Mouse (Mus musculus) forebrain, embryonic 10.5 days (tissue): Measurements from ENCODE around the gene Syne1. TPM values are rescaled to one million over a fixed set of nuclear protein-coding genes. Genes with fewer than 3 reads are reported as not detected.

ENCODE experiments used
- DNase-seq: peaks from one replicate; pipeline ENCODE4 v3.0.0-alpha.2; 2017; ENCODE audit warnings: low spot score; ENCODE audit errors: extremely low spot score
- H3K27ac ChIP-seq: fragments of 300-500 bp; sonication (generic); 2 replicates; pipeline ENCODE4 v1.5.1; 2016; ENCODE audit warnings: mild to moderate bottlenecking
- H3K27me3 ChIP-seq: fragments of 300-500 bp; sonication (generic); 2 replicates; pipeline ENCODE4 v1.6.1; 2016; ENCODE audit warnings: mild to moderate bottlenecking; ENCODE audit not compliant: poor library complexity, severe bottlenecking
- H3K36me3 ChIP-seq: fragments of 300-500 bp; sonication (generic); replicated peaks from 2 replicates; pipeline ENCODE4 v1.6.1; 2016; ENCODE audit warnings: mild to moderate bottlenecking, moderate library complexity
- H3K4me1 ChIP-seq: fragments of 300-500 bp; sonication (generic); 2 replicates; pipeline ENCODE4 v1.6.1; 2016
- H3K4me3 ChIP-seq: fragments of 300-500 bp; sonication (generic); 2 replicates; pipeline ENCODE4 v1.5.1; 2016; ENCODE audit warnings: mild to moderate bottlenecking, moderate library complexity
- H3K9me3 ChIP-seq: fragments of 300-500 bp; sonication (generic); 2 replicates; pipeline ENCODE4 v1.6.1; 2016; ENCODE audit warnings: mild to moderate bottlenecking, moderate library complexity
- WGBS: fragments of 180-500 bp; shearing (Covaris S2); methylation state at CpG from one replicate; pipeline ENCODE4 v1.1.7; 2016; 5-methylcytosine and 5-hydroxymethylcytosine counted together
- polyA plus RNA-seq: library from polyadenylated mRNA; unstranded; fragments of >200 nt; fragmentation: Nextera tagmentation; extraction: Ambion mirVana; gene quantifications from 2 replicates; pipeline ENCODE4 v1.2.1, GENCODE M21; 2016

Syne1 gene
- 1.5 and 1.7 TPM in 2 replicates for polyA plus RNA-seq

DNA sequence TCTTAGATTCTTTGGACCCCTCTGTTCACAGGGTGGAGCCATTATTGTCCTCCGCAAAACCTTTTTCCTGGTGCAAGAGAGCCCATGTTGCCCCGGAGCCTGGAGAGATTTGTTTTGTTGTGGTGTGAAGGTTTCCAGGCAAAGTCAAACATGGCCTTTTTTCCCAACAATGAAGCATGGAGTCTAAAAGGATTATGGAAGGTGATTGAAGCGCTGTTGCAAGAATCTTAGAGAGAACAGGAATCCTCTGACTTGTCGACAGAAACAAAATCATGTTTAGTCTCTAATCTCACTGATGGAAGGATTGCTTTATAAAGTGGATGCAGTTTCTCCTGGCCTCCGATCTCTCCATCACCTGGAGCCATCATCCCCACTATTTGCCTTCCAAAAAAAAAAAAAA is at the start of gene Syne1:
Gene Syne1, minus strand, starts transcription at position 101 of the 400 bp plus-strand sequence.
- Histone ChIP-seq H3K4me1 (peaks cover 14% of the 10 kb centered on the region), H3K27me3 (peaks cover 18% of the 10 kb centered on the region), H3K36me3 (no peaks in the 10 kb centered on the region), H3K27ac (peak within 1 kb of the TSS; percentile 58), H3K9me3 (no peaks in the 10 kb centered on the region), H3K4me3 (peak within 1 kb of the TSS; percentile 67)
- 62% methylated on average over 5 of the region's 5 CpGs for WGBS
- DNase-seq = no peak

DNA sequence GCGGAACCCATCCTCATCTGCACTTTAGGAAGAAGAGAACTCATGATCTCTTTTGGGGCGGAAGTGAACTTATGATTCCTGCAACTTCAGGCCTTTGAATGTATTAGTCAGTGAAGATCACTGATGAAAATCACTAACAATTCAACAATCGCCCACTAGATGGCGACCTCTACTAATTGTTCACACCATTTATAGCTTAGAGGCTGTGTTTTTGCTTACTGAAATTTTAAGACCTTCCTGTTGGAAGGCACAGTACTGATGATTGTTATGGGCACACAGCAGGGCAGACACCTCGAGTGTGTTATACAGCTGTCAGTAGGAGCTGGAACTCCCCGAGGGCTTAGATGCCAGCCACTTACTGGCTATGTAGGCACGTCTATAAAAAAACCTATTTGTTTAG is 48.8 kb upstream of the Syne1 start:
- 31% methylated on average over 7 of the region's 7 CpGs for WGBS

DNA sequence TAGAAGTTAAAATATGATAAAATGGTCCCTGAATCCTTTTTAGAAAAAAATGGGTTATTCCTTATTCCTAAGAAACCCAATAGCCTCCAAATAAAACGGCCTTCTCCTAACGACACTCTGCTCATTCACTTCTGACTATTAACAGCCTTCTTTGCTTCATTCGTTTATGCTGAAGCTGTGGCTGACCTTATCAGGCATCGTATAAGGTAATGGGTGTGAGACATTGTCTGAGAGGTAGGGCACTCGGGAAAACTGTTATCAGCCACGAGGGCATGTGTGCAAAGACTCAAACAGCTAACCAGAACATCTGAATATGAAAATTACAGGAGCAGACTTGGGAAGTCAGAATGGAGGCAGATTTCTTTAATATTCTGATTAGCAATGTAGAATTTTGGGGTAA is 45.3 kb upstream of the Syne1 start:
- Histone ChIP-seq H3K36me3 (no peaks in the 10 kb centered on the region), H3K4me3 (no peak overlapping the region), H3K9me3 (no peaks in the 10 kb centered on the region), H3K4me1 (no peaks in the 10 kb centered on the region), H3K27ac (no peak overlapping the region), H3K27me3 (no peaks in the 10 kb centered on the region)
- DNase-seq = no peak
- WGBS = 77% methylated on average over 6 of the region's 6 CpGs

More for the DNA sequence above, 48.8 kb upstream of the Syne1 start:
- Histone ChIP-seq H3K27me3 (no peaks in the 10 kb centered on the region), H3K36me3 (no peaks in the 10 kb centered on the region), H3K9me3 (no peaks in the 10 kb centered on the region), H3K4me3 (no peak overlapping the region), H3K27ac (no peak overlapping the region), H3K4me1 (no peaks in the 10 kb centered on the region)
- DNase-seq = peak; percentile 46

DNA sequence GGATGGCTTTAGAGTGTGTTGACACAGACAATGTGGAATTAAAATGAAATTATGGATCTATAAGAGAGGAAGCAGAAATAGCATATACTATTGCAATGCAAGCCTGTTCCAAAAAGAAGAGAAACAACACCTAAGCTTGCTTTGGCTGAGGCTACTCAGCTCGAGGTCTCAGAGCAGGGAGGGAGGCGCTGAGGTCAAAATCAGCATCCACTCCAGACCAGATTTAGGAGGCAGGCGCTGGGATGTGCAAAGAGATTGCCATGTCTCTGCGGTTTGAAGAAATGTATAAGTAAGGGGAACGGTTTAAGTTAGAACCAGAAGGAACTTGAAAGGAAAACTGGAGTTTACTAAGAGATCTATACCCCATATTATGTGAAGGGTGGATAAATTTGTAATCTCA is 43.2 kb upstream of the Syne1 start:
- Histone ChIP-seq H3K4me3 (no peak overlapping the region), H3K27me3 (no peaks in the 10 kb centered on the region), H3K27ac (no peak overlapping the region), H3K4me1 (no peaks in the 10 kb centered on the region), H3K36me3 (no peaks in the 10 kb centered on the region), H3K9me3 (no peaks in the 10 kb centered on the region)
- 72% methylated on average over 5 of the region's 5 CpGs for WGBS
- no peak for DNase-seq

DNA sequence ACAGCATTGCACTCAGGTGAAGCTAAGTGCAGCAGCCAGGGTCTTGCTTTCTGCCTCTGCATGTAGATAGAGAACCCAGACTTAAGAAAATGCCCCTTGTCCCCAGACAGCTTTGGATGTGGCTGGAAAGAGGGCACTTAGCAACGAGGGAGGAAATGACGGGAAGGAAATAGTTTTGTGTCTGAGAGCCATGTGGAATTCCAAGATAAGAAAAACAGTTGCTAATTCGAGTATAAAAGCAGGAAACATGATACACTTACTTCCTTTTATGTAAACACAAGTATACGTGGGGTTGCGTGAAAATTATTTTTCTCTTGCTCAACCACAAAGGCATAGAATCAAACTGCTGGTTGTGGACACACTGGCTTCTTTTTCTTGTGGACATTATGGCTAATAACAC is 42.2 kb upstream of the Syne1 start, which contains the start of gene Myct1:
Gene Myct1, plus strand, starts transcription at position 312 of the 400 bp plus-strand sequence.
- 67% methylated on average over 5 of the region's 5 CpGs for WGBS
- no peaks in the 10 kb centered on the region for H3K9me3 ChIP-seq
- no peaks in the 10 kb centered on the region for H3K4me1 ChIP-seq
- H3K27me3 ChIP-seq = no peaks in the 10 kb centered on the region
- H3K4me3 ChIP-seq = no peak within 1 kb of the TSS
- DNase-seq = no peak
- no peak within 1 kb of the TSS for H3K27ac ChIP-seq
- no peaks in the 10 kb centered on the region for H3K36me3 ChIP-seq

DNA sequence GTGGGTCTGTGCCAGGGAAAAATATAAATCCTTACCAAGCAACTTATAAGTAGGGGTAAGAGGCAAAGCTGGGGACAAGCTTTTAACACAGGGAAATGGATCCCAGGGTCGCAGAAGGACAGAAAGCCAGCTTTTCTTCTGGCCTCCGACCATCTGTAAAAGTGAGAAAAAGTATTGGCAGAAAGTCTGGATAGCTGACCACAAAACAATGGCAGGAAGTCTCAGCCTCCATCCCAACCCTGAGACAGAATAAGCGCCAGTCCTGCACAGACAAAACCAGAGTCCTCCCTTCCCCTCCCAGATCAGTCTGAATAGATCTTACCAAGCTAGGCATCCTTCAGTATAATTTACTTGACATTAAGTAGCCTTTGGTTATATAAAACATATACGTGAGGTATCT is 40.7 kb upstream of the Syne1 start:
- H3K36me3 ChIP-seq = no peaks in the 10 kb centered on the region
- DNase-seq = no peak
- no peak overlapping the region for H3K4me3 ChIP-seq
- 82% methylated on average over 4 of the region's 4 CpGs for whole genome bisulfite sequencing
- no peaks in the 10 kb centered on the region for H3K4me1 ChIP-seq
- H3K9me3 ChIP-seq = no peaks in the 10 kb centered on the region
- H3K27me3 ChIP-seq = no peaks in the 10 kb centered on the region
- no peak overlapping the region for H3K27ac ChIP-seq

DNA sequence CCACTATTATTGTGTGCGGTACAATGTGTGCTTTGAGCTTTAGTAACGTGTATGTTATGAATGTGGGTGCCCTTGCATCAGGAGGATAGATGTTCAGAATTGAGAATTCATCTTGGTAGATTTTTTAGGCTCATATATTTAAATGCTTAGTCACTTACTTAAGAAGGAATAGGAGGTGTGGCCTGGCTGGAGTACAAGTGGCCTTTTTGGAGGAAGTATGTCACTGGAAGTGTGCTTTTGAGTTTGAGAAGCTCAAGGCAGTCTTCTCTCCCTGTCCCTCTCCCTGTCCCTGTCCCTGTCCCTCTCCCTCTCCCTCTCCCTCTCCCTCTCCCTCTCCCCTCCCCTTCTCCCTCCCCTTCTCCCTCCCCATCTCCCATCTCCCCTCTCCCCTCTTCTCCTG is 39.8 kb upstream of the Syne1 start:
- Histone ChIP-seq H3K4me1 (no peaks in the 10 kb centered on the region), H3K27ac (no peak overlapping the region), H3K9me3 (no peaks in the 10 kb centered on the region), H3K36me3 (no peaks in the 10 kb centered on the region), H3K4me3 (no peak overlapping the region), H3K27me3 (no peaks in the 10 kb centered on the region)
- 83% methylated on average over 2 of the region's 2 CpGs for WGBS
- DNase-seq = no peak

DNA sequence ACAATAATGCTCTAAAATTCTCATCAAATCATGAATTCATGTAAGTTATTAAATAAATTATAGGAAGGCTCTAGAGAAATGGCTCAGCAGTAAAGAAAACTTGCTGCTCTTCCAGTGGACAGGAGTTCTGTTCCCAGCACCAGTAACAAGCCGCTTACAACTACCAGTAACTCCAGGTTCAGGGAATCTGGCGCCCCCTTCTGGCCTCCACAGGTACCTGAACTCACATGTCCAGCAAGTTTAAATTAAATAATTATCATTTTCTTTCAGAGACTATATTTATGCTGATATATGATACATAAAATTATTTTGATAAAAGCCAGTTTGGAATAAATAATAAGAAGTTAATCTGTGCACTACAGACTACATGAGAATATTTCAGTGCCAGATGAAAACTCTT is 22.0 kb upstream of the Syne1 start:
- H3K27ac ChIP-seq = no peak overlapping the region
- no peaks in the 10 kb centered on the region for H3K9me3 ChIP-seq
- H3K36me3 ChIP-seq = no peaks in the 10 kb centered on the region
- no peak for DNase-seq
- 66% methylated on average over 2 of the region's 2 CpGs for WGBS
- H3K27me3 ChIP-seq = no peaks in the 10 kb centered on the region
- no peak overlapping the region for H3K4me3 ChIP-seq
- no peaks in the 10 kb centered on the region for H3K4me1 ChIP-seq

DNA sequence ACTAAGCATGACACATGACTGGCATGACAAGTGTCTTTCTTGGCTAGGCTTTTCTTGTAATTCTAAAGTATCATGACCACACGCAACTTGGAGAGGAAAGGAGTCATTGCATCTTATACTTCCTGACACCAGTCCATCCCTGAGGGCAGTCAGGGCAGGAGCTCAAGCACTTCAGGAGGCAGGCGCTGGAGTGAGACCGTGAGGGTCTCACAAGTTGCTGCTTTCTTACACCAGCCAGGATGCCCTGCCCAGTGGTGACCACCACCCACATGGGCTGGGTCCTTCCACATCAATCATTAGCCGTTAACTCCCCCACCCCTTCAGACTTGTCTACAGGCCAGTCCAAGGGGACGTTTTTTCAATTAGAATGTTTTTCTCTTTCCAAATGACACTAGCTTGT is 20.1 kb upstream of the Syne1 start:
- DNase-seq = no peak

DNA sequence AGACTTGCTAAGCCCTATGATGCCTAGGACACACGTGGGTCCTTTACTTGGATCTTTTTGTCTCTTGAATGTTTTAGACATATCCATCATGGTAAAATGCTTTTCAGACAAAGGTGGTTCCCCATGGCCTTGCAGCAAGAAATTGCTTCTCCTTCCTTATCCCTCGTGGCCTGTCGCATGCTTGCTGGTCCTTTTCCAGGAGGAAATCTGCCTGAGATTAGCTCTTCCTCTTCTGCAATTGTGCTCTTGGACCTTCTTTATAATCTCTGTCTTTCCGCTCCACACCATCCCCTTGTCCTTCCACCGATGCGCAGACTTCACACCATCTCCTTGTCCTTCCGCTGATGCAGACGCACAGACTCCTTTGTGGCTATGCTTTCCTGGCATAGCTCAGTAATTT is 18.8 kb upstream of the Syne1 start:
- Histone ChIP-seq H3K4me3 (no peak overlapping the region), H3K36me3 (no peaks in the 10 kb centered on the region), H3K9me3 (no peaks in the 10 kb centered on the region), H3K27me3 (no peaks in the 10 kb centered on the region), H3K27ac (no peak overlapping the region), H3K4me1 (no peaks in the 10 kb centered on the region)
- no peak for DNase-seq
- 88% methylated on average over 8 of the region's 8 CpGs for WGBS

More for the DNA sequence above, 20.1 kb upstream of the Syne1 start:
- no peaks in the 10 kb centered on the region for H3K27me3 ChIP-seq
- H3K36me3 ChIP-seq = no peaks in the 10 kb centered on the region
- H3K27ac ChIP-seq = no peak overlapping the region
- no peak overlapping the region for H3K4me3 ChIP-seq
- H3K9me3 ChIP-seq = no peaks in the 10 kb centered on the region
- 78% methylated on average over 5 of the region's 5 CpGs for WGBS
- no peaks in the 10 kb centered on the region for H3K4me1 ChIP-seq

DNA sequence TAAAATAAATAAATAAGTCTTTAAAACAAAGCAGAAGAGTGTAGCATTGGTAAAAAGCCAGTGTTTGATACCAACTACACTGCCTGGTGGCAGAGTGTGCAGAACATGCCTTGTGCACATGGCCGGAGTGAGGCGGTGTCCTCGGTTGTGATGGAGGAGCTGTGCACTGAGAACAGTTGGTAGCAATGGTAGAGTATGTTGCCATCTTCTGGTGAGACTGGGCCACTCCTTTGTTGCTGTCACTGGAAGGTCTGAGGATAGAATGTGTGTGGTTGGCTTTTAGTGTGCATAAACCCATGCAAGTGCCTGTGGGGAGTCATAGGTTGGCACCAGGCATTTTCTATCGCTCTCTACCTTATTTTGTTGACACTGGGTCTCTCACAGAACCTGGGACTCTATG is 17.7 kb upstream of the Syne1 start:
- Histone ChIP-seq H3K9me3 (no peaks in the 10 kb centered on the region), H3K4me3 (no peak overlapping the region), H3K4me1 (no peaks in the 10 kb centered on the region), H3K36me3 (no peaks in the 10 kb centered on the region), H3K27me3 (no peaks in the 10 kb centered on the region), H3K27ac (no peak overlapping the region)
- WGBS = 87% methylated on average over 4 of the region's 4 CpGs
- DNase-seq = no peak

DNA sequence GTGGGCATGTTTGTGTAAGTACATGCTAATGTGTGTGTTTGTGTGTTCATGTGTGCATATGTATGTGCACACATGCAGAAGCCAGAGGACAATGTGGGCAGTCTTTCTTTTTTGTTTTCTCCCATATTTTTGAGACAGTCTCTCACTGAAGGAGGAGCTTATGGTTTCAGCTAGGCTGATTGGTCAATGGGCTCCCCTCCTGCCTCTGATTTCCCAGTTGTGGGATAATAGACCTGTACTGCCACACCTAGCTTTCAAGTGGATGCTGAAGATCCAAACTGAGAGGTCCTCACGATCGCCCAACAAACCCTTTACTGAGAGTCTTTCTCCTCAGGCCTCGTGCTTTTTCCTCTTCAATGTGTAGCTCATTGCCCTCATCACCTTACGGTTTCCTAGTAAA is 10.4 kb upstream of the Syne1 start:
- Histone ChIP-seq H3K4me1 (no peaks in the 10 kb centered on the region), H3K4me3 (no peak overlapping the region), H3K27me3 (no peaks in the 10 kb centered on the region), H3K36me3 (no peaks in the 10 kb centered on the region), H3K9me3 (no peaks in the 10 kb centered on the region; the same call in 1 of the 2 replicates), H3K27ac (no peak overlapping the region)
- WGBS = 92% methylated on average over 4 of the region's 4 CpGs
- DNase-seq = no peak

DNA sequence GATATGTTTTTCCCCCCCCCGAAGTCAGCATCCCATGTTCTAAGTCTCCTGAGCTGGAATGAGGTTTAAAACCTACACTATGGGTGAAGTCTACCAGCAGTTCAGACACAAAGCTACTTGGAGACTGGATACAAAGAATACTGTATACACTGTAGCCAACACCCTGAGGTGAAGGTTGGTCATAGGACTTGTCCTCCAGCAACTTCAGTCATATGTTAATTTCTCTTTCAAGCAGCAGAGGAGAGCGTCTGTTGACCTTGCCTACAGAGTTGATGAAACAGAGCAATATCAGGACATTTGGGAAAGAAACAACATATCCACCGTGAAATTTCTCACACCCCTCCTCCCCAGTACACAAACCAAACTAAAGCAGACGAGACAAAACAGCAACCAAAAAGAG is 9.2 kb upstream of the Syne1 start:
- no peaks in the 10 kb centered on the region; the same call in 1 of the 2 replicates for H3K9me3 ChIP-seq
- DNase-seq = no peak
- H3K4me1 ChIP-seq = no peaks in the 10 kb centered on the region
- no peaks in the 10 kb centered on the region for H3K36me3 ChIP-seq
- no peak overlapping the region for H3K27ac ChIP-seq
- H3K4me3 ChIP-seq = no peak overlapping the region
- WGBS = 88% methylated on average over 4 of the region's 4 CpGs
- H3K27me3 ChIP-seq = no peaks in the 10 kb centered on the region

DNA sequence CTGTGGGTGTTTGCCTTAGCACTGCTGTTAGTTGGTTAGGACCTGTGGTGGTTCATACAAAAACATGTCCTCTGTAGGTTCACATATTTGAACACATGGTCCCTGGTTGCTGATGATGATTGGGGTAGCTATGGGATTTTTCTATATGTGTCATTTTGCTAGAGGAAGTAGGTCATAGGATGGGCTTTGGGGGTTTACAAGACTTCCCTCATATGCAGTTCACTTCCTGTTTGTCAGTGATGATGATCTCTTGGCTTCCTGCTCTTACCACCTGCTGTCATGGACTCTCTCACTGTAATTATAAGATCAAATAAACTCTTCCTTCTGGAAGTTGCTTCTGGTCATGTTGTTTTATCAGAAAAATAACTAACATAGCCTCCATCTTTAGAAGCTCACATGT is 7.5 kb upstream of the Syne1 start:
- H3K36me3 ChIP-seq = no peaks in the 10 kb centered on the region
- DNase-seq = no peak
- no peaks in the 10 kb centered on the region for H3K4me1 ChIP-seq
- no peak overlapping the region for H3K27ac ChIP-seq
- no peaks in the 10 kb centered on the region; the same call in 1 of the 2 replicates for H3K9me3 ChIP-seq
- H3K4me3 ChIP-seq = no peak overlapping the region
- H3K27me3 ChIP-seq = no peaks in the 10 kb centered on the region
